Mouse (Mus musculus) C2C12 (cell line): ENCODE data around the gene Lrrc61.
"Not testable (repeated sequence)": the region's sequence is repeated elsewhere in the genome, so short reads cannot be mapped to it uniquely, and the experiment has no call there.

Experiments used
- CTCF ChIP-seq: IDR thresholded peaks from one replicate; pipeline ENCODE4 v1.5.1; 2011; ENCODE audit not compliant: control insufficient read depth, insufficient read depth, insufficient read length
- MAX ChIP-seq: IDR thresholded peaks from one replicate; pipeline ENCODE4 v1.6.1; 2011; ENCODE audit warnings: mild to moderate bottlenecking, control low read depth
- USF1 ChIP-seq: IDR thresholded peaks from one replicate; pipeline ENCODE4 v1.6.1; 2011; ENCODE audit warnings: low read depth, mild to moderate bottlenecking, control low read depth, moderate library complexity

- not testable (repeated sequence) for TF ChIP-seq CTCF, USF1, MAX
Measured at GRCm38 (mm10) chr6:48524882-48525281, 29.7 kb upstream of the Lrrc61 start.
